Mouse (Mus musculus) limb, embryonic 14.5 days (tissue): ENCODE data around the gene Fut7. TPM values are rescaled to one million over a fixed set of nuclear protein-coding genes. Genes with fewer than 3 reads are reported as not detected.
A peak's percentile ranks its signal among the peaks of the same experiment; 100 is the strongest.

Experiments used
- ATAC-seq: fragments of 200-750 bp; cut with Nextera tagmentation; 2 replicates; pipeline ENCODE4 v1.8.0; 2017; ENCODE audit warnings: low read depth, moderate number of reproducible peaks, moderate TSS enrichment; ENCODE audit not compliant: low FRiP score
- DNase-seq: peaks from one replicate; pipeline ENCODE4 v3.0.0-alpha.2; 2015; ENCODE audit warnings: low spot score
- H3K27ac ChIP-seq: fragments of 300-500 bp; sonication (generic); replicated peaks from 2 replicates; pipeline ENCODE4 v1.5.1; 2014; ENCODE audit warnings: low read depth, mild to moderate bottlenecking, low read length, moderate library complexity, mixed read lengths
- H3K27me3 ChIP-seq: fragments of 300-500 bp; sonication (generic); 2 replicates; pipeline ENCODE4 v1.6.1; 2014; ENCODE audit warnings: low read length, mixed read lengths; ENCODE audit not compliant: control insufficient read depth, insufficient read depth
- H3K36me3 ChIP-seq: fragments of 300-500 bp; sonication (generic); 2 replicates; pipeline ENCODE4 v1.6.1; 2014; ENCODE audit warnings: mild to moderate bottlenecking, low read length, moderate library complexity, mixed read lengths; ENCODE audit not compliant: control insufficient read depth, insufficient read depth
- H3K4me1 ChIP-seq: fragments of 300-500 bp; sonication (generic); 2 replicates; pipeline ENCODE4 v1.6.1; 2014; ENCODE audit warnings: antibody characterized with exemption, low read length, mixed read lengths; ENCODE audit not compliant: control insufficient read depth, insufficient read depth
- H3K4me2 ChIP-seq: fragments of 300-500 bp; sonication (generic); replicated peaks from 2 replicates; pipeline ENCODE4 v1.6.1; 2014; ENCODE audit warnings: low read depth, mild to moderate bottlenecking, low read length, moderate library complexity; ENCODE audit not compliant: severe bottlenecking
- H3K4me3 ChIP-seq: fragments of 300-500 bp; sonication (generic); replicated peaks from 2 replicates; pipeline ENCODE4 v1.5.1; 2014; ENCODE audit warnings: low read length
- H3K9ac ChIP-seq: fragments of 300-500 bp; sonication (generic); 2 replicates; pipeline ENCODE4 v1.6.1; 2014; ENCODE audit warnings: mild to moderate bottlenecking, low read depth, low read length, moderate library complexity; ENCODE audit not compliant: severe bottlenecking
- H3K9me3 ChIP-seq: fragments of 300-500 bp; sonication (generic); 2 replicates; pipeline ENCODE4 v1.6.1; 2016; ENCODE audit warnings: low read length; ENCODE audit not compliant: control insufficient read depth
- POLR2A ChIP-seq: fragments of 200-500 bp; IDR thresholded peaks from 2 replicates; pipeline ENCODE4 v1.8.0; 2012; ENCODE audit warnings: inconsistent platforms, mild to moderate bottlenecking, moderate library complexity, borderline replicate concordance; ENCODE audit not compliant: insufficient read depth, insufficient read length; ENCODE audit errors: extremely low read depth
- WGBS: fragments of 180-500 bp; shearing (Covaris S2); extraction: QIAGEN DNeasy Blood & Tissue Kit; methylation state at CpG from one replicate; pipeline ENCODE4 v1.1.7; 2014; 5-methylcytosine and 5-hydroxymethylcytosine counted together
- polyA plus RNA-seq, 2 experiments: library from polyadenylated mRNA; depleted of rRNA in 1 of 2; stranded (reverse) in 1 of 2; unstranded in 1 of 2; fragments of >200 nt; fragmentation: Nextera tagmentation in 1 of 2; extraction: Ambion mirVana in 1 of 2; gene quantifications; 2 replicates each; pipeline versions ENCODE4 v1.2.1 to v1.2.3; 2012 to 2014

Fut7 gene
- polyA plus RNA-seq, 2 experiments = 0.11 TPM; not detected in 1

DNA sequence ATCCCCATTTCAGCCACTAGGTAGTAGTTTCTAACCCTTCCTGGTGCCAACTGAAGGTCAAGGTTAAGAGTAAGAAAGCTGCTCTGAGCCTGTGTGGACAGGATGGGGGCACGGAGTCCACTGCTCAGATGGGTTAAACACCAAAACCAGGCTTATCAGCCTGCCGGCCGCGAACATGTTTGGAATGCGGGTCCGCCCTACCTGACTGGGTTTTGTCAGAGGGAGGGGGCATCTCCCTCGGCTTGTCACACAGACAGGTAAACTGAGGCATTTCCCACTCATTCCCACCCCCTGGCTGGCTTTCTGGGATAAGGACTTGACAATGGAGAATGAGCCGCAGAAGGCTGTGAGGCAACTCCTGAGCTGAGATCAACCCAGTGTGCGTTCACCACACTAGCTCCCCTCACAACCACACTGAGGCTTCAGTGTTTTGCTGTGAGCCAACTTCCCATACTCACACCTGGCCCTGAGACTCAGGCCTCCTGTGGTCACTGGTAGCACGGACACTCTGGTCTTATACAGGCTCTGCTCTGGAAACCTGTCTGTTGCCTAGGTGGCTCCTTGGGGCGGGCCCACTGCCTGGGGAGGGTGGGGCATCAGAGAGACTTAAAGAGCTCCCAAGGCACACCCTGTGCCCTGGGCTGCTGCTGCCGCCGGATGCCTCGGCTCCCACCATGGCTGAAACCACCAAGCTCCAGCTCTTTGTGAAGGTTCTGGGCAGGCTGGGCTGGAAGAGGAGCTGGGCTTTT, 33.3 kb downstream of the Fut7 start, which contains the start of gene Clic3:
TSS of gene Clic3 (plus strand) at position 634 of the 749 bp plus-strand sequence.
- Histone ChIP-seq H3K4me1 (peaks cover 13% of the 10 kb centered on the region), H3K9ac (no peak within 1 kb of the TSS; the same call in 1 of the 2 replicates), H3K27ac (no peak within 1 kb of the TSS), H3K4me3 (no peak within 1 kb of the TSS), H3K27me3 (no peaks in the 10 kb centered on the region), H3K9me3 (no peaks in the 10 kb centered on the region), H3K4me2 (no peak within 1 kb of the TSS), H3K36me3 (0 out of 2 replicates have a peak, but pooled peaks cover 7% of the 10 kb centered on the region)
- DNase-seq = no peak
- WGBS = 62% methylated on average over 14 of the region's 14 CpGs
- TF ChIP-seq POLR2A = no peak
- no peak for ATAC-seq

DNA sequence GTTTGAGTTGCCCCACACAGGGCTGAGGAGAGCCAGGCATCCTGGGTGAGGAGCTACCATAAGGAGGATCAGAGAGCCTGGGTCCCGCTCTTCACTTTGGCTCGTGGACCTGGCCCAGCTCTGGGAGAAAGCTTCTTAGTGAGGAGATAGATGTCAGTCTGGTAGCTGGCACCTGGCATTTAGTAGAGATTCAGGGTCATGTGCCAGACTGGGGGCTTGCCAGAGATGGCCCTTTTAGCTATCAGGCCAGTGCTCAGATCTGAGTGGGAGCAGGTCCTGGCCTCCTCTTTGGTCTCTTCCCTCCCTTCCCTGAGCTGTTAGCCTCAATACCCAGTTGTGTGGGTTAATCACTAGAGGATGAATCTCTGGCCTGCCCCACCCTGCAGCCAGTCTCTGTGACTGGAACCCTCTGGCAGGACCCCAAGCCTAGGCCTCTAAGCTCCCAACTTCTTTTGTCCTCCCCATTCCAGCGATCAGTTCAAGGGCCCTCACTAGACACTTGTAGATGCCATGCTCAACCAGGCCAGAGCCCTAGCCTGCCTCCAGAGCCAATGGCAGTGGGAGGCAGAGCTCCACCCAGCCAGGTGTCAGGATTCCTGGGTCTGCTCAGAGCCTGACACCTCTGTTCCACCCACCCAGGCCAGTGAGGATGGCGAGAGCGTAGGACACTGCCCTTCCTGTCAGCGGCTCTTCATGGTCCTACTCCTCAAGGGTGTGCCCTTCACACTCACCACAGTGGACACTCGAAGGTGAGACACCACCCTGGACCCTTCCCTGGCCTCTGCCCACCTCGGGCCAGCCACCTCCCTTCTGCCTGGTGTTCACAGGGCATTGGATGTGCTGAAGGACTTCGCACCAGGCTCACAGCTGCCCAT, 34.2 kb downstream of the Fut7 start:
- no peak overlapping the region for H3K4me3 ChIP-seq

GRCm38 (mm10) chr2:25458911-25459310, 35.8 kb downstream of the Fut7 start:
- Histone ChIP-seq H3K27ac (no peak overlapping the region), H3K27me3 (no peaks in the 10 kb centered on the region), H3K4me1 (peaks cover 14% of the 10 kb centered on the region), H3K9ac (no peak overlapping the region), H3K36me3 (0 out of 2 replicates have a peak, but pooled peaks cover 7% of the 10 kb centered on the region), H3K4me3 (no peak overlapping the region), H3K4me2 (no peak overlapping the region), H3K9me3 (no peaks in the 10 kb centered on the region)
- WGBS = 79% methylated on average over 5 of the region's 5 CpGs
- DNase-seq = peak; percentile 15
- no peak for TF ChIP-seq POLR2A
- no peak for ATAC-seq

More for the DNA sequence above, 34.2 kb downstream of the Fut7 start:
- ATAC-seq (no peak), DNase-seq (no peak)
- H3K36me3 ChIP-seq = 0 out of 2 replicates have a peak, but pooled peaks cover 7% of the 10 kb centered on the region
- no peaks in the 10 kb centered on the region for H3K9me3 ChIP-seq
- H3K4me1 ChIP-seq = peaks cover 14% of the 10 kb centered on the region
- WGBS = 87% methylated on average over 9 of the region's 9 CpGs
- no peak overlapping the region; the same call in 1 of the 2 replicates for H3K9ac ChIP-seq
- no peak overlapping the region for H3K4me2 ChIP-seq
- H3K27ac ChIP-seq = no peak overlapping the region
- TF ChIP-seq POLR2A = no peak
- H3K27me3 ChIP-seq = no peaks in the 10 kb centered on the region

DNA sequence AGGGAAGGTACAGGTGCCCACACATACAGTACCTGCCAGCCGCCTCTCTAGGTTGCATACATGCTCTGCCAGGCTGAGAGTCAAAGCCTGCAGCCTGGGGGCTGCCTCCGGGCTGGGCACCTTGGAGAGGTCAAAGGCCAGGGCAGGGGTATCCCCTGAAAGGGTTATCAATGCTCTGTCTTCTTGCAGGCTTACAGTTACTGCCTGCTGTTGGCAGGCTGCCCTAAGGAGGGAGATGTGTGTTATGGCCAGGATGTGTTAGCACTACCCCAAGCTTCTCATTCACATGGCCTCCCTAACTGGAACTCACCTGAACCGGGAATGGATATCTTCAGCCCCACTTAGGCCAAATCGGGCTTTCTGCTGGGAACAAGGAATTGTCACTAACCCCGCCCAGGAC, 37.1 kb downstream of the Fut7 start:
- no peak for TF ChIP-seq POLR2A
- no peak for DNase-seq
- no peak for ATAC-seq
- H3K27ac ChIP-seq = peak overlapping the region; percentile 79; the same call in 1 of the 2 replicates
- H3K4me3 ChIP-seq = peak overlapping the region; percentile 75
- H3K36me3 ChIP-seq = 0 out of 2 replicates have a peak, but pooled peaks cover 7% of the 10 kb centered on the region
- WGBS = 43% methylated on average over 5 of the region's 5 CpGs
- H3K27me3 ChIP-seq = no peaks in the 10 kb centered on the region
- peak overlapping the region; percentile 73 for H3K9ac ChIP-seq
- H3K4me1 ChIP-seq = peaks cover 14% of the 10 kb centered on the region
- H3K4me2 ChIP-seq = peak overlapping the region; percentile 86
- no peaks in the 10 kb centered on the region for H3K9me3 ChIP-seq
